Mouse (Mus musculus) liver, embryonic 16.5 days (tissue): ENCODE measurements around the gene Slc30a7. TPM values are rescaled to one million over a fixed set of nuclear protein-coding genes. Genes with fewer than 3 reads are reported as not detected.

Experiments used
- ATAC-seq: fragments of 200-750 bp; cut with Nextera tagmentation; 2 replicates; pipeline ENCODE4 v1.8.0; 2017; ENCODE audit warnings: low read depth, mild to moderate bottlenecking, moderate number of reproducible peaks, moderate library complexity
- H3K27ac ChIP-seq: fragments of 300-500 bp; sonication (generic); 2 replicates; pipeline ENCODE4 v1.5.1; 2014; ENCODE audit warnings: mild to moderate bottlenecking, low read length
- H3K27me3 ChIP-seq: fragments of 300-500 bp; sonication (generic); 2 replicates; pipeline ENCODE4 v1.6.1; 2014; ENCODE audit warnings: low read depth, low read length, mixed read lengths; ENCODE audit not compliant: control insufficient read depth, insufficient read depth
- H3K36me3 ChIP-seq: fragments of 300-500 bp; sonication (generic); 2 replicates; pipeline ENCODE4 v1.6.1; 2014; ENCODE audit warnings: mild to moderate bottlenecking; ENCODE audit not compliant: control insufficient read depth, insufficient read depth
- H3K4me1 ChIP-seq: fragments of 300-500 bp; sonication (generic); 2 replicates; pipeline ENCODE4 v1.6.1; 2014; ENCODE audit warnings: low read depth, low read length, mixed read lengths; ENCODE audit not compliant: control insufficient read depth
- H3K4me2 ChIP-seq: fragments of 300-500 bp; sonication (generic); 2 replicates; pipeline ENCODE4 v1.6.1; 2014; ENCODE audit warnings: low read depth, low read length, mixed read lengths
- H3K4me3 ChIP-seq: fragments of 300-500 bp; sonication (generic); 2 replicates; pipeline ENCODE4 v1.5.1; 2014; ENCODE audit warnings: low read depth, mild to moderate bottlenecking, low read length
- H3K9ac ChIP-seq: fragments of 300-500 bp; sonication (generic); 2 replicates; pipeline ENCODE4 v1.6.1; 2014; ENCODE audit warnings: low read depth, low read length
- H3K9me3 ChIP-seq: fragments of 300-500 bp; sonication (generic); replicated peaks from 2 replicates; pipeline ENCODE4 v1.6.1; 2016; ENCODE audit warnings: low read length; ENCODE audit not compliant: control insufficient read depth
- WGBS: fragments of 180-500 bp; shearing (Covaris S2); extraction: QIAGEN DNeasy Blood & Tissue Kit; methylation state at CpG from one replicate; pipeline ENCODE4 v1.1.7; 2014; ENCODE audit not compliant: insufficient replicate concordance; 5-methylcytosine and 5-hydroxymethylcytosine counted together
- polyA plus RNA-seq: library from polyadenylated mRNA; unstranded; fragments of >200 nt; fragmentation: Nextera tagmentation; extraction: Ambion mirVana; gene quantifications from 2 replicates; pipeline ENCODE4 v1.2.1, GENCODE M21; 2015

Gene Slc30a7
- polyA plus RNA-seq, 1 experiment from 2014 or later, result 10.2 TPM

DNA sequence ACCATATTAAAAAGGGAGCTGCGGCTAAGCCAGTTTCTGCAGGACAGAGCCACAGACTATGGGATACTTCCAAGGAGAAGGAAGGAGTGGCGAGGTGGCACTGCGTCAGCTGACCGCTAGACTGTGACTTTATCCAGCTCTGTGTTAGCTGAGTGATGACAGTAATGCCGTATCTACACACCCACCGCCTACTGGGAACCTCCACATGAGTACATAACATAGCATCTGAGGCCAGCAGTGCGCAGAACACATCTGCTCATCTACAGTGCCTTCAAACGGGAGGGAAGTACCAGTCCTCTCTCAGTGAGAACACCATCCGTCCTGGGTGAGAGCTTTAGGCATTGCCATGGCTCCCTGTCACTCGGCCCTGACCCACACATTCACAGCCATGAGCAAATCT is 32.2 kb downstream of the Slc30a7 start:
- WGBS, result 73% methylated on average over 10 of the region's 10 CpGs
- no peaks in the 10 kb centered on the region for H3K4me1 ChIP-seq
- H3K27ac ChIP-seq, result no peak overlapping the region
- no peak overlapping the region for H3K4me2 ChIP-seq
- ATAC-seq, result no peak
- H3K36me3 ChIP-seq, result peaks cover 2% of the 10 kb centered on the region
- no peak overlapping the region for H3K9ac ChIP-seq
- no peaks in the 10 kb centered on the region for H3K9me3 ChIP-seq
- H3K27me3 ChIP-seq, result no peaks in the 10 kb centered on the region
- no peak overlapping the region for H3K4me3 ChIP-seq

DNA sequence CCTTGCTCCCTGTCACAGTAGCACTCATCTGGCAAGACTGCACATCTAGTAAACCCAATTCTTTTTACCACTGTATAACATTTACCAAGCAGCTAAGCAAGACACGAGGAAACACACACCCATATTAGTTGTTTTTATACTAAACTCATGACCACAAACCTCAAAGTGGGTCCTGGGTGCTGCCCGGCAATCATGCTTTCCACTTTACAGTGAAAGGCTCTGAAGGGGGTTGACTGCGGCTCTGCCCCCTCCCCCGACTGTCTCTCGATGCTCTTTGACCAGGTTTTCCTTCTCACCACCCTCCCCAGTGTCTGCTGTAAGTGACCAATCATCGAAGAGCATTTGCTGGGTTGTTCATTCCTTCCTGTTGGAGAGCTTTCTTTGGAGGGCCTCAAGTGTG is 33.0 kb downstream of the Slc30a7 start:
- Histone ChIP-seq H3K4me2 (no peak overlapping the region), H3K4me1 (no peaks in the 10 kb centered on the region), H3K9me3 (no peaks in the 10 kb centered on the region), H3K9ac (no peak overlapping the region), H3K4me3 (no peak overlapping the region), H3K27ac (no peak overlapping the region), H3K36me3 (no peaks in the 10 kb centered on the region; the same call in 1 of the 2 replicates), H3K27me3 (no peaks in the 10 kb centered on the region)
- 76% methylated on average over 6 of the region's 6 CpGs for WGBS
- ATAC-seq, result no peak

GRCm38 (mm10) chr3:115971891-115972646 is 35.1 kb downstream of the Slc30a7 start:
- H3K4me1 ChIP-seq, result no peaks in the 10 kb centered on the region
- no peak for ATAC-seq
- H3K4me2 ChIP-seq, result no peak overlapping the region
- no peaks in the 10 kb centered on the region for H3K27me3 ChIP-seq
- H3K36me3 ChIP-seq, result no peaks in the 10 kb centered on the region; the same call in 1 of the 2 replicates
- no peak overlapping the region for H3K27ac ChIP-seq
- no peaks in the 10 kb centered on the region for H3K9me3 ChIP-seq
- H3K9ac ChIP-seq, result no peak overlapping the region
- no peak overlapping the region for H3K4me3 ChIP-seq
- 75% methylated on average over 14 of the region's 14 CpGs for WGBS

- 87% methylated on average over 20 of the region's 20 CpGs for WGBS
- H3K4me1 ChIP-seq, result no peaks in the 10 kb centered on the region
- ATAC-seq, result no peak
- no peak overlapping the region for H3K4me3 ChIP-seq
- H3K27me3 ChIP-seq, result no peaks in the 10 kb centered on the region
- no peaks in the 10 kb centered on the region for H3K9me3 ChIP-seq
- no peak overlapping the region for H3K9ac ChIP-seq
- H3K27ac ChIP-seq, result no peak overlapping the region
- H3K4me2 ChIP-seq, result no peak overlapping the region
- H3K36me3 ChIP-seq, result no peaks in the 10 kb centered on the region; the same call in 1 of the 2 replicates
Measured at GRCm38 (mm10) chr3:115971045-115971785, 36.0 kb downstream of the Slc30a7 start.

DNA sequence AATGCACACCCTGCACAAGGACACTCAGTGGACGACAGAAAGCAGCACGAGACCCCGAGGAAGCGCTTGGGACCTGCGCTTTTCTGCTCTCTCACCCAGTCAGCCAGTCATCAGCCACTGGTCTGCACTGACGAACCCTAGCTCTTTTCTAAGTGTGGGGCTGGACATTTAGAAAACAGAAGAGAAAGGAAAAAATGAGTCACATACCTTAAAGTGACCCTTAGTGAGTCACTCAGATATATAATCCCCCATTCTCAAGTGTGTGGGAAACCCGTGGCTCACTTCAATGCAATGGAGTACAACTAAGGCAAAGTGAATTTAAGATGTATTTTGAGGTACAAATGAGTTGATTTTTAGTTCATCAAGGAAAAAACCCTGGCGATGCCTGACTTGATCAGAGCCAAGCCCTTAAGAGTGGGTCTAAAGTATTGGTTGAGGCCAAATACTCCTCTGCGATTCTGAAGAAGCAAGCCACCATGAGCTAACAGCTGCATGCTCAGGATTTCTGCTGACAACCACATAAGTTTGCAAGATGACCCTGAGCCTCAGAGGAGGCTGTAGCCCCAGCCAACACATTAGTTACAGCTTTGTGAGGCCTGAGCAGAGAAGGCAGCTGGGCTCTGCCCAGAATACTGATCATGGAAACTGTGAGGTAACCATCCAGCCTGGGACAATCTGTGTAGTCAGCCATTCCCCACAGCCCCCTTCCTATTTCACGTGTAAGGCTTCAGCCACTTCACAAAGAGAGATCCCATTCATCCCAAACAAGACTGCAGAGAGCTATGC is 38.3 kb downstream of the Slc30a7 start:
- H3K9me3 ChIP-seq, result no peaks in the 10 kb centered on the region
- no peaks in the 10 kb centered on the region for H3K27me3 ChIP-seq
- no peak overlapping the region for H3K4me3 ChIP-seq
- 77% methylated on average over 10 of the region's 10 CpGs for WGBS
- H3K4me1 ChIP-seq, result no peaks in the 10 kb centered on the region
- H3K9ac ChIP-seq, result no peak overlapping the region
- no peaks in the 10 kb centered on the region; the same call in 1 of the 2 replicates for H3K36me3 ChIP-seq
- ATAC-seq, result no peak
- no peak overlapping the region for H3K27ac ChIP-seq
- no peak overlapping the region for H3K4me2 ChIP-seq

- H3K9me3 ChIP-seq, result no peaks in the 10 kb centered on the region
Measured at GRCm38 (mm10) chr3:115964071-115964470, 43.1 kb downstream of the Slc30a7 start.

GRCm38 (mm10) chr3:115963597-115963996 is 43.6 kb downstream of the Slc30a7 start:
- Histone ChIP-seq H3K9me3 (no peaks in the 10 kb centered on the region), H3K4me3 (no peak overlapping the region), H3K4me2 (no peak overlapping the region), H3K4me1 (no peaks in the 10 kb centered on the region), H3K27me3 (no peaks in the 10 kb centered on the region), H3K9ac (no peak overlapping the region), H3K36me3 (no peaks in the 10 kb centered on the region; the same call in 1 of the 2 replicates), H3K27ac (no peak overlapping the region)
- 80% methylated on average over 1 of the region's 1 CpGs for WGBS
- ATAC-seq, result no peak

More at GRCm38 (mm10) chr3:115964071-115964470, 43.1 kb downstream of the Slc30a7 start:
- Histone ChIP-seq H3K4me1 (no peaks in the 10 kb centered on the region), H3K9ac (no peak overlapping the region), H3K4me2 (no peak overlapping the region), H3K27me3 (no peaks in the 10 kb centered on the region), H3K27ac (no peak overlapping the region), H3K4me3 (no peak overlapping the region), H3K36me3 (no peaks in the 10 kb centered on the region; the same call in 1 of the 2 replicates)
- 81% methylated on average over 5 of the region's 5 CpGs for WGBS
- no peak for ATAC-seq

- Histone ChIP-seq H3K9ac (no peak overlapping the region), H3K27ac (no peak overlapping the region), H3K27me3 (no peaks in the 10 kb centered on the region), H3K4me1 (no peaks in the 10 kb centered on the region), H3K4me2 (no peak overlapping the region), H3K36me3 (no peaks in the 10 kb centered on the region; the same call in 1 of the 2 replicates), H3K9me3 (no peaks in the 10 kb centered on the region), H3K4me3 (no peak overlapping the region)
- no peak for ATAC-seq
- 79% methylated on average over 4 of the region's 4 CpGs for WGBS
Measured at GRCm38 (mm10) chr3:115962028-115962415, 45.2 kb downstream of the Slc30a7 start.
